Mouse (Mus musculus) right cerebral cortex, postnatal 14 days (tissue): ENCODE results near the gene Chrna5.

ENCODE experiments used
- DNase-seq: peaks from one replicate; pipeline ENCODE4 v3.0.0; 2022

Gene Chrna5

DNA sequence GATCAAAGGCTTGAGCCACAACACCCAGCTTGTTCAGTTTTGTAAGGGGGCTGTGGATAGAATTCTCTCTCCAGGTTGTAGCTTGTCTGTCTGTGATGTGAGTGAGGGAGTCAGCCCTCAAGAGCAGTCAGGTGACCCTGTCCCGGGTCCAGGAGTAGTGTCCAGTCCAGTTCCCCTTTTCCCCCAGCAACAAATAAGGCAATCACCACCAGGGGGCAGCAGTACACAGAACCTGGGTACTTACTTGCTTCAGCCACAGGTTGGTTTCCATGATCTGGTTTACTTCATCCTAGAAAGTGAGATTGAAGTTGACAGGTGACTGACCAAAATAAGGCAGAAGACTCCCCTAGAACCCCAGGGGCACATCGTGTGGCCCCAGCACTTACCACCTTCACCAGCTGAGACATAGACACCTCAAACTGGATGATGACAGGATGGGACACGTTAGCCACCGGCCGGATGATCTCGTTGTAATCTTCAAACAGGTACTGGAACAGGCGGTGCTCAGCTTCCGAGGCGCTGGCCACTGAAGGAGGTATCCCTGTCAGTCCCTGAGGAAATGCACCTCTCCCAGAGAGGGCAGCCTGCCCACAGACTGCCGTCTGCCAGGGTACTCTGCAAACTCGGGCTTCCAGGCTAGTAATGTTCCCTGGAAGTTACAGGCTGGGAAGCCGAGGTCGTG, 43.4 kb downstream of the Chrna5 start:
- DNase-seq = peak; percentile 81

DNA sequence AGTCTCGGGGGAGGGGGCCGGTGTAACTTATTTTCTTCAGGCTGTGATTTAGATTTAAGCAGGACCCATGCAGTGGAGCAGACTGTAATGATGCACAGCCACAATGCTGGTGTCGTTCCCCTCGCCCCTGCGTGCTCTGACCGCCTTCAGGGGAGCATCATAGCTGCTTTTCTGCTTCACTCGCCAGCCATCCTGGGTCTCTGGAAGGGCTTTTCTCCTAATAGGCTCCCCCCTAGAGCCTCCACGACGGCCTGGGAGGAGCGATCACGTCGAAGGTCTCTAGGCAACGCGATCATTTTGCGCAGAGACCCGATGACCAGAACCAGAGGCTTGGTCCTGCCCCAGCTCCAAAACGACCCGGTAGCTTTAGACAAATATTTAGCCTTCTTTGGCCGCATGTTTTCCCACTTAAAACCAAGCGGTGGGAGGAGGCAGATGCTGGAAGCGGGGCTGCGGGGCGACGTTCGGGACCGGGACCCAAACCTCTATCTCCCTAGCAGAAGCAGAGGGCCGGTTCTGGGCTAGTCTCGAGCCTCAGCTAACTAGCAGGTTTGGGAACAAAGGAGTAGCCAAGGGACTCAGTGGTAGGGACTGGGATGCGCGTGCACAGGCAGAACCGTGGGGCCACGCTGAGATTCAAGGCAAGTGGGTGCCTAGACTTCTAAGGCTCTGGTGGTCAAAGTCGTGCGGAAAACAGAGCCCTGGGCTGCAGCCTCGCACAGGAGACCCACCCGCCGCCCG, 45.0 kb downstream of the Chrna5 start:
- DNase-seq = no peak

DNA sequence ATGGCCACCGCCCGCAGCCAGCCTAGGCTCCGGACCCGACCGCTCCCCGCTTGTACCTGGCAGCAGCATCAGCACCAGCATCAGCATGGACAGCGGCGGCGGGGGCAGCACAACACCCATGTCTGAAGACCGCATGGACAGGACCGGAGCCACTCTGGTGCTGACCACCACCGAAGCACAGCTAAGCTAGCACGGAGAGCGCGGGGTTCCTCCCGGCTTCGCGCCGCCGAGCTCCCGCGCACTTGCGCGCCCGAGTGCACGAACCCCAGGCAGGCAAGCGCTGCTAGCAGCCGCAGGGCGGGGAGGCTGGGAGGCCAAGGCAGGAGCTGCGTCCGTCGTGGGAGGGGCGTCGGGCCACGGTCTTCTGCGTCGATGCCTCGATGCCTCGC, 45.6 kb downstream of the Chrna5 start, which contains the start of gene Chrna3:
Gene Chrna3 (minus strand): TSS at position 288 of the 389 bp plus-strand sequence.
- peak; percentile 25 for DNase-seq

DNA sequence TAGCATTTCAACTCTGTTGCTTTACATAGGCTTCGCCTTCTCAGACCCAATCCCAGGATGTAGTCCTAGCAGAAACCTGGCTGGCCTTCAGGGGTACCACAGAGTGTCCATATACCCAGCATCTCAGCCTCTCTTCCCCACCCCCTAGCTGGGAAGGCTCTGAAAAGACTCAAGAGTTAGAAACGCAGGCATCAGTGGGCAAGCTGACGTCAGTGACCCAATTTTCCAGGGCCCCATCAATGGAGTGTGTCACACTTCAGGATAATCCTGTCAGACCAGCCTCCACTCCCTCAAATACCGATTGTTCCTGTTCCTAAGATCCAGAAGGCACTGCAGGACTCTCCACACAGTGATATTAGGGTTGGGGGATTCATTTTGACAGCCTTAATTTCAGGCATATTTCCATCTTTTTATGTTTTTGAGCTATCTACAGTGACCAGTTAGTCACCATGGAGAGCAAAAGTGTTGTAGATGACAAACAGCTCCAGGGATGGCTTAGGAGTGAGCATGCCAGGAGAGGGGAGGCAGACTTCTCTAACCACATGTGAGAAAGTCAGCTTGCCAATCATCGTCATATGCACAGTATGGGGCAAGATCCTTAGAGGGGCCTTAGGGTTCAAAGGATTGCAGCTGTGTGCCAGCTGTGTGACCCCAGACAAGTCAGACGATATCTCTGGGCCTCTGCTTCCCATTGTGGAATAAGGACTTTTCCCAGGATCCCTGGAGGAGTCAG, 50.9 kb downstream of the Chrna5 start:
- DNase-seq = no peak

DNA sequence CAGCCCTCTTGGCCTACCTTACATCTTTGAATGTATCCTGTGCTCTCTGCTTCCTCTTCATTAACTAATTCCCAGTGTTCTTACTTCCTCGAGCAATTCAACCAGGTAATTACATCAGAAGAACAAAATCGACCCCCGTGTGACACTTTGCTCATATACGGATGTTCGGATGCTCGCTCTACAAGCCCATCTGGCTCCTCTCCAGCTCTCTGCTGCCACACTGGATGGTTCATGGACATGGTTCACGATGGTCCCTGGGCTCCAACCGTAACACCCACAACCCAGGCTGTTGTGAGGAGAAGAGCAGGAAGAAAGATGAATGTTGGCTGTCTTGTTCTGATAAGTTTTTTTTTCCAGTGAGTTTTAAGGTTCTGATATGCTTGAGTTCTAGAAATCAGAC, 58.3 kb downstream of the Chrna5 start:
- DNase-seq = no peak

DNA sequence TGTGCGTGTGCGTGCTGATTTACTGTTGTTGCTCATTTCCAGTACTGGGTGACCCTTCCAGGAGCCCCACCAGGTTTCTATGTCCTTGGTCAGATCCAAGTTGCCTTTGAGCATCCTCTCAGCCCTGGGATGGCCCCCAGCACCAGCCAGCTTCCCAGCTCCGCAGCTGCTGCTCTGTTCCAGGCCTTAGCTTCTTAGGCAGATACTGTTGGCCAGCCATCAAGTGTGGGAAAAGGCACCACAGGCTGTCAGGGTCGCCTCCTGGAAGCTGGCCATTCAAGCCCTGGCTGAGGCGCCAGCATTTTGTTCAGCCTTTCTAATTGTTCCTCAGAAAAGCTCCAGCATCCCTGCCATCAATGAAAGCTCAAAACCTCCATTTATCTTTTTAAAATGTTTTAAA, 59.3 kb downstream of the Chrna5 start:
- no peak for DNase-seq

DNA sequence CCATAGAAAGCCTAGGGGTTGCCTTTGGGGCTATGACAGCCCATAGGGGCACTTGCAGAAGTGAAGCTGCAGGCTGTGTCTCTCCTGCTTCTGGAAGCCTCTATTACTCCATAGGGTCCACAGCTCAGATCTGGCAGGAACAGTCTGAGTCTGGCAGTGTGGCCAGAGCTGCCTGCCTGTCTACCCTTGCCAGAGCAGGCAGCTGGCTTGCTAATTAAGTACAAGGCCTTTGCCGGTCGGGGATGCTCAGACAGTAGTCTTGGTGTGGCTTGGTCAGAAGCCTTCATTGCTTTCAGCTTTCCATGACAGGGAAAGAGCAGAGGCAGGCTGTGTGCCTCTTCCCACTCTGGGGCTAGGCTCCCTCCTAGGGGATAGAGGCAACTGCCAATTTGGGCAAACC, 60.7 kb downstream of the Chrna5 start:
- no peak for DNase-seq

DNA sequence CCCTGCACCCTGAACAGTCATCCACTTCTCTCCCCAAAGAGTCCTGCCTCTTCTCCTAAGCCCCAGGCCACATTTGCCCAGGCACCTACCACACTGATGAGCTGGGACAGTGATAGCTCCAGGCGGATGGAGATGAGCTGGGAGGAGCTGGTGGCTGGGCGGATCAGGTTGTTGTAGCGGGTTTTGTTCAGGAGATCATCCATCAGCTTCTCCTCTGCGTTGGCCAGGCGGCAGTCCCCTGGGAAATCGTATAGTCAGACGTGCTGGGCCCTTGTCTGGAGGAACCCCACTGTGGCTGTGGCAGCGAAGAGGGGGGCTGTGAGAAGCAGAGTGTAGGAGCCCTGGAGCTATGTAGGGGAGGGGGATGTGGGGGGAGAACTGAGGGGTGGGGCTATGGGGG, 63.0 kb downstream of the Chrna5 start:
- no peak for DNase-seq

DNA sequence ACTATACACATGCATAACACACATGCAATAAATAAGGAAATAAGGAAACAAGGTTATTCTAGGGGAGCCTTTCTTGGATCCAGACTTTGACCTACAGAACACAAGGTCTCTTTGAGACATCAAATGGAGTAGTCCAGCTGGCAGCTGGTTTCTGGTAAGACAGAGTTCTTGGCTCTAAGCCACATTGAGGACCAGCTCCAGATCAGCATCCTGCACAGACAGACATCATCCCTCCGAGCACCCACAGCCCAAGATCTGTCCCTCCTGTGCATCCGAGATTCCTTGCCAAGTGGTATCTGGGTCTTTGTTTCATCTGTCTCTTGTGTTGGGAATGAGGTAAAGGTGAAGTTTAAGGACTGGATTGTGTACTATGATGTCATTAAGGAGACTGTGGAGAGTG, 64.3 kb downstream of the Chrna5 start:
- DNase-seq = no peak

DNA sequence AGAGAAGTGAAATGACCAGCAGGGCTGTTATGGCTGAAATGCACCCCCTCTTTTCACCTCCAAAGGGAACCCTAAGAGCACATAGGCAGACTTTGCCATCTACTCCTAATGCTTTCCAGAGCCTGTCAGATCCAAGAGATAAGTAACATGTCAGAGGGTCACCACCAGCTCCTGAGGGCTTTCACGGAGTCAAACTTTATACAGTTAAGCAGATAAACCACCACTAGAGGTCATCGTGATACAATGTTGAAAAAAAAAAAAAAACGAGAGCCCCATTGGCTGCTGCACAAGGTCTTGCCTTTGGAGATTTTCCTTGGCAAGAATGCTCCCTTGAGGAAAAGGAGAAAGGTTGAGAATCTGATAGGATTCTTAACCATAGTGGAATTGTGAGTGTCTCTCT, 66.1 kb downstream of the Chrna5 start:
- DNase-seq = no peak

DNA sequence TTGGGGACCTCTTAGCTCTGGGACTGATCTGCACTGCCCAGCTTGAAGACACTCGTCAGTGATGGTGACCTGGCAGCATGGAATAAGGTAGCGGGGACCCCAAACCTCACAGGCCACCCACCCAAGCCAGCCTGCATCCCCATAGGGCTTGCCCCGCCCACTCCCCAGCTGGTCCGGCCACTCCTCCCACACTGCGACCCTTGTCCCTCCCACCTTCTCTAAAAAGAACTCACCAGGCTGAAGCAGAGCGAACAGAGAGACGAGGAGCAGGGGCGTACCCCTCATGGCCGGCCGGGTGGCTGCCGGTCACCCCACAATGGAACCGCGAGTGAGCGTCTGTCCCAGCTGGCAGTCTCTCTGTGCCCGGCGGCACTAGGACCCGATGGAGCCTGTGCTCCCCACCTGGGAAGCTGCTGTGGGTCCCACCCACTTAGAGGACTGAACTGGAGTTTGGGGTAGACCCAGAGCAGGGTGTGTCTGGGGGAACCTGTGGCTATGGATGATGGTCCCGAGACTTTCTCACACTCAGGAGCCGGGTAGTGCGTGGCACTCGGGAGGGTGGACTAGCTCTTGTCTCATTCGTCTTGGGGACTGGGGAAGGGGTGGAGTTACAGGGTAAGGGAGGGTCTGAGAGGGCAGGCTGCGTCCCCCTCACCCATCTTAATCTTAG, 67.7 kb downstream of the Chrna5 start, which contains the start of gene Chrnb4:
Gene Chrnb4 (minus strand): TSS at position 569 of the 670 bp plus-strand sequence.
- DNase-seq = no peak

DNA sequence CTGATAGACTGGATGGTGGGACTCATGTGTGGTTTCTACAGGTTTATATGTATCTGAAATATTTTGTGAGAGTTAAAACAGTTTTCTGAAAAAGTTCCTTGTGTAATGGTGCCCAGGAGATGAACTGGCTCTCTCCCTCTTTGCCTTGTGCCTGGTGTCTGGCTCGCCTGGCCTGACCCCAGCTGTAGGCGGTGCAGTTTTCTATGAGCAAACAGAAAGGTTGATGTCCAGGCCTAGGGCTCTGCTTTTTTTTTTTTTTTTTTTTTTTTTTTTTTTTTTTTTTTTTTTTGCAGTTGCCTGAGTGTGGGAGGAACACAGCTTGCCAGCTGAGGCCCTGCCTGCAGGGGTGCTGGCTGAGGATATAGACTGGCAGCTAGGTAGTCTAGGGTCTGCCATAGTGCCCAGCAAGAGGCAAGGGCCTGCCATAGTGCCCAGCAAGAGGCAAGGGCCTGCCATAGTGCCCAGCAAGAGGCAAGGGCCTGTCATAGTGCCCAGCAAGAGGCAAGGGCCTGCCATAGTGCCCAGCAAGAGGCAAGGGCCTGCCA, 74.8 kb downstream of the Chrna5 start:
- DNase-seq = no peak
